Mouse (Mus musculus): ENCODE data around the gene Phf23. TPM values are rescaled to one million over a fixed set of nuclear protein-coding genes. Genes with fewer than 3 reads are reported as not detected.

Gene Phf23
- total RNA-seq, 2 experiments from 2014 or later = 38.0 to 40.0 TPM

DNA sequence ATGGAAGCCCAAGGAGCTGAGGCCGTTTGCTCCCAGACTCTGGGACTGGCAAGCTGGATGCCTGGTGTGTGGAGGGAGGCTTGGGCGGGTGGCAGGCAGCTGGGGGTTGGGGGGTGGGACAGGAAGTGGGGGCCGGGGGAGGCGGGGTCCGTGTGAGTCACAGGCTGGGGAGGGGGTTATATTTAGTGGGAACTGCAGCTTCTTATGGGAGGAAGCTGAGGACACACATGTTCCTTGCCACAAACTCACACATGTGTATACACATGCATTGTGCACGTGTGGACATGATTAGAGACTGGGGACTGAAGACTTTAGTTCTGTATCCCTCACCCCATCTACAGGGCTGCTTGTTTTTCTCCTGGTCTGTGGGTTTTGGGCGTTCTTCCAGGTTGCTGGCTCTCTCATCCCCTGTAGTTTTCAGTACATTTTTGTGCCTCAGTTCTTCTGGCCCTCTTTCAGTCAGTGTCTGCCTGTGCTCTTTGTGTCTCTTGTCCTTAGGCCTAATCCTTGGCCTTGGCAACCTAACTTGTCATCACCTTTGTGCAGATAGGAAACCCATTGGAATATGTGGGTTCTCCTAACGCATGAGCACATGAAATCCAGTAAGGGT, 24.6 kb downstream of the Phf23 start:
- DNase-seq (ENCODE audit: low spot score in 2 of 2) = peak; percentile 41 to 73

DNA sequence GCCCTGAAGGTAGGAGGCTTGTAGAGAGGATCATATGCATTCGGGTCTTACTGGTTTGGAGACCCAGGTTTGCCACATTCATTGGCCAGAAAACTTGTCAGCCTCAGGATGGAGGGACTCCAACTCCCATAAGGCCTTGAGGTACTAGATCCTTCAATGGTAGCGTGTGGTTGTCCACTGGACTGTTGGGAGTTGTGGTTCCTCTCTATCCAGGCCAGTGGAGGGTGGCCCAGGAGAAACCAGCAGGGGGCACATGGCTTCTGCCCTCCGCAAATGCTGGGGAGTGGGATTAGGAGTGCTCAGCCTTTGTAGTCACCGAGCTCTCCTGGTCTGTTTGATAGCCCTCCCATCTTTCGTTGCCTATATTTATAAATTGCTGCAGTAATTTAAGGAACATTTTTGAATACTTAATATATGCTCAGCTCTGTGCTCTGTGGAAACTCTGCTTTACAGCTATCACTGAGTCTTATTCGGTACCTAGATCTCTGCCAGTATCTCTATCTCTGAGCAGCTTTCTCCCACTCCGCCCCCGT, 25.2 kb downstream of the Phf23 start:
- DNase-seq (ENCODE audit: low spot score in 2 of 2) = peak; percentile 67 to 87

DNA sequence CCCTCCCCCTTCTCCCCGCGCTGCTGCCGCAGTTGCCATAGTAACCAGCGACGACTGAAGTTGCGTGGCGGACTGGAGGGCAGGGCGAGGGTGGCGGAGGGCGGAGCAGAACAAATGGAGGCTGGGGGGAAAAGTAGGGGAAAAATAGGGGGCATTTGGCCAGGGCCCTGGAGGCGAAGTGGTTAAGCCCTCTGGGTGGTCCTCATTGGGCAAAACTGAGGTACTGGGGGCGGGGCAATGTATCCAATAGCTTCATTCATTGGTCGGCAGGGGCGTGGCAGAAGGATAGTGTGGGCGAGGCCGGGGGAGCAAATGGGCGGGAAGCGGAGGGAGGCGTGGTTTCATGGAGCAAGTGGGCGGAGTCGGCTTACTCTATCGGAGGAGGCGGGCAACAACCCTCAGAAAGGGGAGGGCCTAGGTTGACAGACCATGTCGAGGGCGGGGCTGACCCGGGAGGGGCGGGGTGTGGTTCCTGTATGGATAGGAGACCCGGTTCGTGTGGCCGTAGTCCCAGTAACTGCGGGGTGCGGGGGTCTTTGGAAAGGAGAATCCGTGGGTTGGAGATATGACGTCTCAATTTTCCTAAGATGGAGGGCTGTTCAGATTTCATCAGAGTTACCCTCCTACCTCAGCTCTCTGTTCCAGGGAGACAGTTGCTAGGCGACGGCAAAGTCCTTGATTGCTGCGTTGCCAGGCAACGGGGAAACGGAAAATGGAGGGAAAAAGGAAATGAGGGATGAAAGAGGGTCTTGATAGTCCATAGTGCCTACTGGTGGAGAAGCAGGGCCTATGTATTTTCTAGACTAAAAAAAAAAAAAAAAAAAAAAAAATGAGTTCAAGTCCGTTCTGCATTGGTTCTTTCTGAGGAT, 25.9 kb downstream of the Phf23 start:
- peak; percentile 98 to 99 for DNase-seq (ENCODE audit: low spot score in 2 of 2)

DNA sequence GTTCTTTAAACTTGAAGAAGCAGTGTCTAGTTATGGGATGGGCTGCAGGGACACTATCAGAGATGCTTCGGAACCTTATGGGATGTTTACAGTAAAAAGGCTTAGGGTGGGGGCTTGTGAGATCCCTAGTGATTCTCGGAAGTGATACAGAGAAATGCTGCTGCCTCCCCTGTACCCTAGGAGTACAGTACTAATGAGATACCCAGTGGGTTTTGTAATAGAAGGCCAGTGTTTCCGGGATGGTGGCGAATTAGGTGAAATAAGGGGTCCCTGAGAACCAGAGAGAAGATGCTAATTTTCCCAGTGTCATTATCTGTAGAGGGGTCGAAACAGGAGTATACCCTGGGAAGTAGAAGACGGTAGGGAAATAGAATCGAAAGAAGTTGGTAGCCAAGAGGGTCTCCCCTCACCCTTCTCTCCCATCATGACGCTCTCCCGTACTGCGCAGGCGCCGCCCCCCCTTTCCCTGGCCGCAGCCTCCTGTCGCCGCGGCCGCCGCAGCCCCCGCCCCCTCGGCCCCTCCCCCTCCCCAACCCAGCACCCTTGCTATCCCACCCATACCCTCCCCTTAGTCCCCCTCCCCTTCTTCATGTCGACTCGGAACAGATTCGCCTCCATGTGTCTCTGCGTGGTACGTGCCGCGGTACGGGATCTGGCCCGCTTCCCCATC, 28.0 kb downstream of the Phf23 start:
- no peak for DNase-seq (ENCODE audit: low spot score in 2 of 2)

DNA sequence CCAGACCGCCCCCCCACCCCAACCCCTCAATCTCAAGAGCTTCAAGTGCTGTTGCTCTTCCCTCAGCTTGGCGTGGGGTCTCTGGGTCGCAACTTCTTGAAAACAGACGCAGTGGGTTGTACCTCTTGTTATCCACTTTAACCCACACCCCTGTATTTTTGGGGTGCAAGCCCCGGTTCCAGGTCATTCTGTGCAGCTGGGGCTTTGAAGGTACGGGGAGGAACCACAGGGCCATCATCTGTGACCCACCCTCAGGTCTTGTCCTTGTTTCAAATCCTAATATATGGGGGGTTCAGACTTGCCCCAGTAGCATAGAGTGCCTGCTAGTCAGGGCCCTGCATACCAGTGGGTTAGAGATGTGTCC, 28.6 kb downstream of the Phf23 start:
- DNase-seq (ENCODE audit: low spot score in 2 of 2) = no peak

DNA sequence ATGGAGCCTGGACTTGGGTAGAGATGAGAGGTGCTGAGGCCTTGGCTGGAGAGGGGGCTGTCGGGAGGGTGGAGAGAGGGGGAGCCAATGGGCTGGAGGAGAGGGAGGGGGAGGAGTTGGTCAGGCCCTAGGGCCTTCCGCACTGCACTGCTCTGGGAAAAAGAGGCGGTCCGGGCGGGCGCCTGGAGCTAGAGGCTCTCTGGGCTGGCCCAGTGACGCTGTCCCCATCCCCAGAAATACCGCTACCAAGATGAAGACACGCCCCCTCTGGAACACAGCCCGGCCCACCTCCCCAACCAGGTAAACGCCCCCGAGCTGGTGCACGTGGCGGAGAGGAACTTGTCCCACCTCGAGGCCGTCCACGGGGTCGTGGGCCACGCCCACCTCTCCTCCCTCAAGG, 31.1 kb downstream of the Phf23 start:
- DNase-seq (ENCODE audit: low spot score in 2 of 2) = no peak

DNA sequence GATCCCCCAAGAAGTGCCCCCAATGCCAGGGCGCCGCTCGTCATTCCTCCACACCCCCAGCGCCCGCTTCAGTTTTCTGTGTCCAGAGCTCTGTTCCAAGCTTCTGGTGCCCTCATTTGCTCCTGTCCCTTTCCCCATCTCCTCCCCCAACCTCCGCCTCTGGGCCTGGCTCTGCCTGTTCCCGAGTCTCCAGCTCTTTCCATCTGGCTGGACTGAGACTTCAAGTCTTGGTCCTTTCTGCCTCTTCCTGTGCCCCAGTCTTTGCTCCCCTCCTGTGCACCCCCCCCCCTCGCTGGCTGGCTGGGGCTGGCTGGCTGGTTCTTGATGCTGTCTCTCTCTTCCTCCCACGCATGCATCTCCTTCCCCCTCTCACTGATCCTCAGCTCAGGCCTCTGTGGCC, 31.8 kb downstream of the Phf23 start:
- peak in 1 of 2 experiments; percentile 55 for DNase-seq (ENCODE audit: low spot score in 2 of 2)

DNA sequence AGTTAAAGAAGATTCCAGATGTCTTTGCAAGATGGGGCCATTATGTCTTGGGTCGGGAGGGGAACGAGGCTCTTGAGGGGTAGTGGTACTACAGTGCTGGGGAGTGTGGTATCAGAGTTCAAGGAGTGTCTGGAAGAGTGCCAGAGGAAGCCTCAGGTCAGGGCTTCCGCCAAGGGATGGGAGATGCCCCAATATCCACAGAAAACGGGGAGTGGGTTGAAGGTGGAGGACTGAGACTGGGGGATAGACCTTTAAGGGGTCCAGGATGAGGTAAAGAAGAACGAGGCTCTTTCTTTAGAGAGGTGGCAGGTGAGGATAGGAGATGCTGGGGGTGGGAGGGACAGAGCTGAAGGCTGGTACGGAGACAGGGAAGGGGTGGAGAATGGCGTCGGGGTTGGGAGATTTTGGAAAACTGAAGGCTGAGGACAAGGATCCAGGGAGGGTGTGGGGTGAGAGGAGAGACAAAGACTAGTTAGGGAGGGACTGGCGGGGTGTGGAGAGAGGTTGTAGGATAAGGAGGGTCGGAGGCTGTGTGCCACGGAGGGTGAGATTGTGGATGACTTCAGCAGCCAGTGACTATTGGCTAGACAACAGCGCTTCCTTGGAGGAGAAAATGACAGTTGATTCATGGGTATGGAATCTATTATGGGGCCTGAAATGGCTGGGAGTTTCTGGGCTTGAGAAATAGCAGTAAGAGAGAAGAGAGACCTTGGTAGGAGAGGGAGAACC, 33.0 kb downstream of the Phf23 start:
- DNase-seq (ENCODE audit: low spot score in 2 of 2) = no peak

DNA sequence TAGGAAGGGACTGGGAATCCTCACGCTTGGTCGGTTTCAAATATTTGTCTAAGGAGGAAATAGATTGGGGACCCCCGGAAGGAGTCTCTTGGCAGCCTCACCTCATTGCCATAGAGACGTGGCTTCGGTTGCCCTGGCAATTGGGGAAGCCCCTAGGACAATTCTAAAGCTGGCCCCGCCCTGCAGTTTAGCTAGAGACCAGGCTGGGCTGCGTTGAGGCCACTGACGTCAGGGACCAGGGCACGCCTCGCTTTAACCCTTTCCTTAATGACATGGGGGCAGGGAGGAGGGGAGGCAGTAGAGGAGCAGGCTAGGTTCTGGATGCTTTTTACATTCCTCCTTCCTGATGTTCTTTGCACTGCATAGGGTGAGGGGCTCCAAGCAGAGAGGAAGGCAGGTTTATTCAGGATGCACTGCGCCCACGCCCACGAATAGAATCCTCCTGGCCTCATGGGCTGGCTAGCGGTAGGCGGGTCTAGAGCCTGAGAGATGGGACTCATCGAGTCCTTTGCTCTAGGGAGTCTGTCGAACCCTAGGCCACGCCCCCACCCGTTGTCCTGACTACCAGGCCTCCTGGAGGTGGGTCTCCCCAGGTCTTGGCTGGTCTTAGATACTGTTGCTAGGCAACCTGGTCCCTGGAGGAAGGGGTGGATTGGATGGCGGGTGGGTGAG, 33.7 kb downstream of the Phf23 start:
- peak; percentile 81 to 92 for DNase-seq (ENCODE audit: low spot score in 2 of 2)

DNA sequence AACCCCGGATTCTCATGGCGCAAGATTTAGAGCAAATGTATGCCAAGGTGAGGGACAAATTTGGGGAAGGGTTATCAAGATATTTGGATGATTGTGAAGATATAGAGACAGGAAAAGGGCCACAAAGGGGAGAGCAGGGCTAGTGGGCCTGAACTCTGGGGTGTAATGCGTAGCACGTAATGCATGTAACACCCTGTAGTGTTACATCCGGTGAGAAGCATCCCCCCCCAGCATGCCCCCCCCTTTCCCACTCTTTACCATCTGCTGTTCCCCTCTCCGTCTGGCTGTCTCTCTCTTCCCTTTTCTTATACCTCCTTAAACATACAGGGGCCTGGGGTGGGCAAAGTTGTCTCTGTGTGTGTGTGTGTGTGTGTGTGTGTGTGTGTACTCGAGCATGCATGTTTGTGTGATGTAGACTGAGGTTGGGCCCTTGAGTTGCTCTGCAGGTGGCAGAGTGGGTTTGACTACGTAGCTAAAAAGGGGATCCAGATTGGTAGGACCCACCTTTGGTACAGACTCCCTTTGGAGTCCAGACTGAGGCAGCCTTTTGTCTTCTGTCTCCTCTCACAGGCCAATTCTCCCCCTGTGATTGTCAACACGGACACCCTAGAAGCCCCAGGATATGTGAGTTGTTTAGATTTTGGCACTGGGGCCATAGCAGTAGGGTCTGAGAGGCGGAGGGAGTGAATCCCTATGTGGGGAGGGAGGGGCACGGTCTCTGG, 34.4 kb downstream of the Phf23 start:
- no peak for DNase-seq (ENCODE audit: low spot score in 2 of 2)

DNA sequence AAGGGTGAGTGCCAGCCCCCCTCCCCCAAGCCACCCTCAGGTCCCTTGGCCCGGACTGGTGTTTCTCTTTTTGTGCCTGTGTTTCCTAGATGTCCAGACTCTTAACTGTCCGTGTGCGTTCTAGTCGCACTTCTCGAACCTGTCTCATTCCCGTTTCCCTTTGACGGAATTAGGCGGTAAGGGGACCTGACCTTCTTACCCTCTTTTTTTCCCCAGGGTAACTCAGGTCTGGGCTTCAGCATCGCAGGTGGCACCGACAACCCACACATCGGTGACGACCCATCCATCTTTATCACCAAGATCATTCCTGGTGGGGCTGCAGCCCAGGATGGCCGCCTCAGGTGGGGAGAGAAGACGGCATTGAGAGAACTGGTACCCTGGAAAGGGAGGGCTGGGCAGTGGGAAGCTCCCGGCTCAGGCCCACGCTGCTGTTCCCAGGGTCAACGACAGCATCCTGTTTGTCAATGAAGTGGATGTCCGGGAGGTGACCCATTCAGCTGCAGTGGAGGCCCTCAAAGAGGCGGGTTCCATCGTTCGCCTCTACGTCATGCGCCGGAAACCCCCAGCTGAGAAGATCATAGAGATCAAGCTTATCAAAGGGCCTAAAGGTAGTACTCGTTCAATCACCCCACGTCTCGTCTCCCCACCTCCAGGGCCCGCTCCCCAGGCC, 35.2 kb downstream of the Phf23 start:
- no peak for DNase-seq (ENCODE audit: low spot score in 2 of 2)

DNA sequence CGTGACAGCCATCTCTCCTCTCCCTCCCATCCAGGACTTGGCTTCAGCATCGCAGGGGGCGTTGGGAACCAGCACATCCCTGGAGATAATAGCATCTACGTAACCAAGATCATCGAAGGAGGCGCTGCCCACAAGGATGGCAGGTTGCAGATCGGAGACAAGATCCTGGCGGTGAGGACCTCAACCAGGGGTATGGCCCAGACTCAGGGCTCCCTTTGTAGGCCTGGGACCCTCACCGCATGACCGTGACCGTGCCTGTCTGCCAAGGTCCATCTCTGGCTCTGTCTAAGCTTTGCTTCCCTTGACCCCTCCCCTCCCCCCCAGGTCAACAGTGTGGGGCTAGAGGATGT, 35.7 kb downstream of the Phf23 start:
- no peak for DNase-seq (ENCODE audit: low spot score in 2 of 2)

DNA sequence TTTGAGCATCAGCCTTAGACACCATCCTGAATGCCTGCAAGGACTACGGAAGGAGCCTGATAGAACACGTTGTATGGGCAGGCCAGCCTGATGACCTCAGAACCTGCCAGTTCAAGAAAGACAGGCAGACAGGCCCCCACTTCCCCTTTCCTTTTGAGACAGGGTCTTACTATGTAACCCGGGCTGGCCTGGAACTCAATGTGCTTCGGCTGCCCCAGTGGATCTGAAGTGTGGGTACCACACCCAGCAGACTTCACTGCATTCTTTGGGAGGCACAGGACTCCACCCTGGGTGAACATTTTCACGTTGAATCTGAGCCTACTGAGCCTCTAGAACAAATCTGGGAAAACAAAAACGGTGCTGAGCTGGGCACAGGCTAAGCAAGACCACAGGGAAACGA, 42.6 kb downstream of the Phf23 start:
- DNase-seq (ENCODE audit: low spot score in 2 of 2) = no peak

DNA sequence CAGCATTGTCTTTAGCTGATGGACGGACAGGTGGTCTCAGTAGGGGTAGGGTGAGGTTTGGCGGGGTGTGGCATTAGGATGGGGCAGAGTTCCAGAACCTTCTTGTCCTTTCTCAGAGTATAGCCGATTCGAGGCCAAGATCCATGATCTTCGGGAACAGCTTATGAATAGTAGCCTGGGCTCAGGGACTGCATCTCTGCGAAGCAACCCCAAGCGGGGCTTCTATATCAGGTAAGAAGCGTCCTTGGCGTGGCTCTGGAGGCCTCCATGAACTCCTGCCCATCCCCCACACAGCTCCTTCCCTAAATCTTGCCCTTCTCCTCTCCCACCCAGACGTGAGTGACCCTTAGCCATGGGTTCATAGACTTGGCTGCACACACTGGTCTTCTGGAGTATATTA, 44.1 kb downstream of the Phf23 start:
- no peak for DNase-seq (ENCODE audit: low spot score in 2 of 2)

DNA sequence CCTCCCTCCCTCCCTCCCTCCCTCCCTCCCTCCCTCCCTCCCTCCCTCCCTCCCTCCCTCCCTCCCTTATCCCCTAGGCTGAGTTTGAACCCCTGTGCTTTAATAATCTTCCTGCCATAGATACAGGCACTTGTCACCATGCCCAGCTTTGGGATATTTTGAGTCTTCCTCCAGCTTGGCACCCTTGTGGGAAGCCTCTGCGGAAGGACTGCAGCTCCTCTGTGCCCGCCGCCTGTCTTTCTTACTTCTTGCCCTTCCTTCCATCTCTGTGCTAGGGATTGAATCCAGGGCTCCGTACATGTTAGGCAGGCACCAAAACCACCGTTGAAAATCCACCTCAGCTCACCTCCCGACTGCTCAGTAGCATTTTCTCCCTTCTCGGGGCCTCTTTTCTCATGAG, 44.6 kb downstream of the Phf23 start:
- no peak for DNase-seq (ENCODE audit: low spot score in 2 of 2)

DNA sequence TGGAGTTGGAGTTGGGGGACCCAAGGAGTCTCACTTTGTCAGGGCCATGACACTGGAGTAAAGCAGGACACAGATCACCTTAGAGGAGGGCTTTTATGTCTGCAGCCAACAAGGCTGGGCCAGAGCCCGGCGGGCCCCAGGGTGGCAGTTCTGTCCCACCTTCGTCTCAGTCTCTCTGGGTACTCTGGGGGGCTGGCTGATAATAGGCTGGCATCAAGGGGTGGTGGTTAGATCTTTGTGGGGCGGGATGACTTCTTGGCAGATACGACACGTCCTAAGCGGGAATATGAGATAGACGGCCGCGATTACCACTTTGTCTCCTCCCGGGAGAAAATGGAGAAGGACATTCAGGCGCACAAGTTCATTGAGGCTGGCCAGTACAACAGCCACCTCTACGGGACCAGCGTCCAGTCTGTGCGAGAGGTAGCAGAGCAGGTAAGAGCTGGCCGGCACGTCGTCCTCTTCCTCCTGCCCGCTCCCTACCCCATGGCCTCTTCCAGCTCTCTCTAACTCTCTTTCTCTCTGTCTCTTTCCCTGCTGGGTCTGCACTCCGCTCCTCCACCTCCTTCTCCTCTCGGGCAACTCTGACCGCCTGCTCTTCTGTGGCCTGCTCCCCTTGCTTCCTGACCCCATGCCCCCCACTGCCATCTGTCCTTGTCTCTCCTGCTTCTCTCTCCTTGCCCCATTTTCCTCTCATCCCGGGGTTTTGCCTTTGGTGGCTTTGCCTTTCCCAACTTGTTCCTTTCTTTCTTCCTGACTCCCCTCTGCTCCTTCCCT, 46.9 kb downstream of the Phf23 start:
- DNase-seq (ENCODE audit: low spot score in 2 of 2) = no peak

DNA sequence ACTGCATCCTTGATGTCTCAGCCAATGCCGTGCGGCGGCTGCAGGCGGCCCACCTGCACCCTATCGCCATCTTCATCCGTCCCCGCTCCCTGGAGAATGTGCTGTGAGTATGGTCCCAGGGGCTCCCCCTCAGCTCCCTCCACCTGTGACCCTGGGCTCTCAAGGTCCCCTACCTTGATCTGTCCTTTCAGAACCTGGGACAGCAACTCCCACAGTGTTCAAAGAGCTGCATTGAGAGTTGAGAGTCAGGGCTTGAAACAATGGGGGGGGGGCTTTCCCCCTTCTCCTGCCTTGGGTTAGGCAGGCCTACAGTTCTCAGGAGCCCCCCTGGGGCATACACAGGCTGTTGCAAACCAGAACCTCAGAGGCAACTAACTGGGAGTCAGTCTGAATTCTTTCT, 48.1 kb downstream of the Phf23 start:
- no peak for DNase-seq (ENCODE audit: low spot score in 2 of 2)

DNA sequence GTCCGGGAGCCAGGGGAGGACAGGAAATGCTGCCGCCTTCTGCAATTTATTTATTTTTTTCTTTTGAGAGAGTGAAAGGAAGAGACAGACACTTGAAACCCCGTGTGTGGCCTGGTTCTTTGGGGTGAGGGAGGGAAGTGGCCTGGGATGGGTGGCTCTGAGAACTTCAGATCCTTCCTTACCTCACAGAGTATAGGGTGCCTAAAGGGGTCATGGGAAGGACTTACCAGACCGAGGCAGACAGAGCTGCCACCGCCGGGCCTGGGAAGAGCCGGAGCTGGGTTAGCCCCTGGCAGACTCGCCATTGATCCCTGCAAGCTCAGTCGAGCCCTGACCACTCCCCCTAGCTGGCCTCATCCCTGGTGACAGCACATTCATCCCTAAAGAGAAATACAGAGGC, 49.9 kb downstream of the Phf23 start:
- no peak for DNase-seq (ENCODE audit: low spot score in 2 of 2)

DNA sequence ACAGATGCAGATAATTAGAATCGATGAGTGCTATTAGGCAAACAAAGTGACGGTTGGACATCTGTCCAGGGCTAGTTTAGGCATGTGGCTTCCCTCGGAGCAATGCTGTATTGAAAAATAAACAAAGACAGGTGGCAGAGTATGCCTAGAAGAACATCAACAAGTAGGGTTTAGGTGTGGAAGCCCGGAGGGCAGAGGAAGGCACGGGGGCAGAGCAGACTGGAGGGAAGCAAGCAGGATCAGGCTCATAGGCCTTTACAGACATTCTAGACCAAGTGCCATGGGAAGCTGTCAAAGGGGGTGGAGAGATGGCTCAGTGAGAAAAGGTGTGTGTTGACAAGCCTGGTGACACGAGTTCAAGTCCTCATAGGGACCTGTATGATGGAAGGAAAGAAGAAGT, 53.8 kb downstream of the Phf23 start:
- DNase-seq (ENCODE audit: low spot score in 2 of 2) = no peak
